Mouse (Mus musculus) cortical plate, adult 2 months (tissue): Measurements from ENCODE around the gene Lyz1. TPM values are rescaled to one million over a fixed set of nuclear protein-coding genes. Genes with fewer than 3 reads are reported as not detected.
"Not testable (repeated sequence)": the region's sequence is repeated elsewhere in the genome, so short reads cannot be mapped to it uniquely, and the experiment has no call there.

ENCODE experiments used
- H3K27ac ChIP-seq: fragments of 200-500 bp; 2 replicates; pipeline ENCODE4 v1.5.1; 2012; ENCODE audit warnings: low read length, control low read depth, inconsistent platforms; ENCODE audit not compliant: insufficient read depth
- H3K4me1 ChIP-seq: fragments of 200-500 bp; 2 replicates; pipeline ENCODE4 v1.6.1; 2011; ENCODE audit warnings: low read length; ENCODE audit not compliant: control insufficient read depth, insufficient read depth
- H3K4me3 ChIP-seq: fragments of 200-500 bp; 2 replicates; pipeline ENCODE4 v1.5.1; 2011; ENCODE audit warnings: mild to moderate bottlenecking, low read length, control low read depth; ENCODE audit not compliant: insufficient read depth
- CTCF ChIP-seq: fragments of 200-500 bp; IDR thresholded peaks from 2 replicates; pipeline ENCODE4 v1.5.1; 2011; ENCODE audit warnings: mild to moderate bottlenecking, control low read depth, low read length; ENCODE audit not compliant: insufficient read depth; ENCODE audit errors: extremely low read depth
- POLR2A ChIP-seq: fragments of 200-500 bp; IDR thresholded peaks from 2 replicates; pipeline ENCODE4 v1.6.1; 2011; ENCODE audit warnings: mild to moderate bottlenecking, low read length, control low read depth; ENCODE audit not compliant: insufficient read depth; ENCODE audit errors: extremely low read depth
- polyA plus RNA-seq: library from polyadenylated mRNA; depleted of rRNA; stranded (reverse); fragments of >200 nt; gene quantifications from 2 replicates; pipeline ENCODE4 v1.2.3, GENCODE M21; 2012; rRNA removed

Gene Lyz1
- polyA plus RNA-seq, 1 experiment, result 0.29 TPM

DNA sequence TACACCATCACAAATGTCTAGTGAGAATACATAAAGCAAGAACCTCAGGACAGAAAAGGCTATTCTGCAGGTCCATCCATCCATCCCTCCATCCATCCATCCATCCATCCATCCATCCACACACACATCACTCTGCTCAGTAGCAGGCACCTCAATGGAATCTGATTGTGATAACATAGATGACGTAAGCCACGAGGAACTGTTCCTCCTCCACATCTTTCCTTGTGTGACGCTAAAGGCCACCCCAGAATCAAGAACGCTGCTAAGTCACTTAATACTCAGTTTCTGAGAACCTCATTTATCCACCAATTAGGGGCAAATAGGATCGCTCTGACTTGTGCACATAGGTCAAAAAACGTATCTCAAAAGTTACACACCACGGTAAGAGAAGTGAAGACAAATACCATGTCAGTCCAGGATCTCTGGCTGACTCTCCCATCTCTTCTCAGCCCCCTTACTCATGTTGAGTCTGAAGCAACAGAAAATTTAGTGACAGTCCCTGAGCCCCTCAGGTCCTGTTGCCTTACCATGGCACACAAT, 11.2 kb downstream of the Lyz1 start:
- no peak overlapping the region for H3K27ac ChIP-seq
- no peaks in the 10 kb centered on the region for H3K4me1 ChIP-seq
- TF ChIP-seq CTCF (no peak), POLR2A (no peak)
- no peak overlapping the region for H3K4me3 ChIP-seq

DNA sequence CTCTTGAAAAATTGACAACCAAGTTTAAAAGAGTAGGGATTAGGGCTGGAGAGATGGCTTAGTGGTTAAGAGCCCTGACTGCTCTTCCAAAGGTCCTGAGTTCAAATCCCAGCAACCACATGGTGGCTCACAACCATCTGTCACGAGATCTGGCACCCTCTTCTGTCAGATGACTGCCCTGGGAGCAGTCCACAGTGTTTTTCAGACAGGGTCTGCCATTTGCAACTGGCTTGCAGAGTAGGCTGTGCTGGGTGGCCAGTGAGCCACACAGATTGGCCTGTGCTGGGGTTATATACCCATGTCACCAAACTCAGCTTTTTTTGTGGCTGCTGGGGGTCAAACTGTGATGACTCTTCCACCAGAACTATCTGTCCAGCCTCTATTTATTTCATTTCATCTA, 12.7 kb downstream of the Lyz1 start:
- TF ChIP-seq POLR2A, result no peak
- no peaks in the 10 kb centered on the region for H3K4me1 ChIP-seq
- no peak overlapping the region for H3K4me3 ChIP-seq
- H3K27ac ChIP-seq, result no peak overlapping the region

DNA sequence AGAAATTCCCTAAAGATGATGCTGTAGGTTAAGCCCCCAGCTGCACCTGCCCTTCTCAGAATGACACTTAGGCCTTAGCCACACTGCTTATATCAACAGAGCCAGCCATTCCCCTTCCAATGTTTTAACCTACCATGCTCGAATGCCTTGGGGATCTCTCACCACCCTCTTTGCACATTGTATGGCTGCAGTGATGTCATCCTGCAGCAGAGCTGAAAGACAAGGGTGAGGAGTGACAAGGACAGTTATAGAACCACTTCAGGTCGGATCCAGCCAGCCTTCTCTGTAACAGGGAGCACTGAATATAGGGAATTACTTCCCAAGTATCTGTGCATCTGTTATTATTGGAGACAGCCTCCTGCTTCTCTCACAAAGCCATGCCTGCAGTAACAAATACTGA, 14.2 kb downstream of the Lyz1 start:
- H3K27ac ChIP-seq, H3K4me3 ChIP-seq, H3K4me1 ChIP-seq: not testable (repeated sequence)

DNA sequence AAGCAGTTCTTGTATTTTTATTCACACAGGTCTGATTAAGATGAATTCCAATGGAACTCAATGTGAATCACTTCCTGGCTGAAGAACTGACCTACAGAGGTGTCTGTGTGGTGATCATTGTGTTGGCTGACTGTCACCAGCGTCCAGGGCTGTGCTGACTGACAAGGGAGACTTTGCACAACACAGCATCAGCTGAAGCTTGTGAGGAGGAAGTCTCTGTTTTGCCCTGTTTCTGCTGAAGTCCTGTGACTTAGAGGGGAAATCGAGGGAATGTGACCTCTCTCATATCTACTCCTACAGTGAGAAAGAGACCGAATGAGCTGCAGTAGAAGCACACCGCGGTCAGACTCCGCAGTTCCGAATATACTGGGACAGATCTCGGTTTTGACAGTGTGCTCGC, 14.9 kb downstream of the Lyz1 start:
- not testable (repeated sequence) for H3K27ac ChIP-seq, H3K4me3 ChIP-seq, H3K4me1 ChIP-seq

DNA sequence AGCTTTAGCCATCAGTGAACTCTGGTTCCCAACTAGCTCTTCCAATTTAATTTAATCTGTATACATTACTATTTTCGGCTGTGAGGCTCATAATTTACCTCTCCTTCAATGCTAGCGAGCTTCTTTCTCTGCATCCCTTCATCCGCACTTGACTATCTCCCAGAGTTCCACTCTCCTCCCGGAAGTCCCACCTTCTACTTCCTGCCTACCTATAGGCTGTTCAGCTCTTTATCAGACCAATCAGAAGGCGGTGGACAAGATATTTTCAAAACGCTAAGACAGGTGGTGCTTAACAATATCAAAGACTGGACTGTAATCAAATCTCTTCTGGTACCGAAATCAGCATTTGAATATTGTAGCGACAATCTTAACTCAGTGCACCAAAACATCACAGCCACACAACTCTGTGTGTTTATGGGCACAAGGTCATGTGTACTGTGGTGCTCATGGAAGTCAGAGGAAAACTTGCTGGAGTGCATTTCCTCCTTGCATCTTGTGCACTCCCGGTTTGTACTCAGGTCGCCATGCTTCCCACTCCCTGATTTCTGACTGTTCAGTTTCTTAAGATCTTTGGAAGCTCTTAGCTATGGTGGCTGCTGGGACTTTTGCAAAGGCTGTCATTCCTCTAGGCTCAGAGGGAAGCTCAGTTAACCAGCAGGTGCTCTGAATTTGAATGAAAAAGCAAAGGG, 16.8 kb downstream of the Lyz1 start:
- no peak overlapping the region for H3K27ac ChIP-seq
- TF ChIP-seq CTCF (no peak), POLR2A (no peak)
- no peaks in the 10 kb centered on the region for H3K4me1 ChIP-seq
- H3K4me3 ChIP-seq, result no peak overlapping the region

DNA sequence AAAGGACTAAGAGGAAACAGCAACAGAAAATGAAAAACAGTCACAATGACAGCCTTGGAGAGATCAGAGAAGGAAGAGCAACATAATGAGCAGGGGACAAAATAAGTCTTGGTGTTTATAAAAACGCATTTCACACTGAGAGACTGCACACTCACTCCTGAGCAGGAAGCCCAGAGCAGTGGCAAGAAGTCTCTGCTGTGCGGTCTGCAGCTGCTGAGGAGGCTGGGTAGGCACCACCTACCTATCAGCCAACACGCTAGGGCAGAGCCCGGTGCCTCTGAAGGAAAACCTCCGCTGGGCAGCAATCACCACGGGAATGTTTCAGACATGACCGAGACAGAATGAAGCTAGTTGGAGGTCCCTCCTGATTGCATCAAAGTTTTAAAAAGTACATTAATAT, 18.0 kb downstream of the Lyz1 start:
- not testable (repeated sequence) for H3K4me1 ChIP-seq, H3K4me3 ChIP-seq, H3K27ac ChIP-seq

DNA sequence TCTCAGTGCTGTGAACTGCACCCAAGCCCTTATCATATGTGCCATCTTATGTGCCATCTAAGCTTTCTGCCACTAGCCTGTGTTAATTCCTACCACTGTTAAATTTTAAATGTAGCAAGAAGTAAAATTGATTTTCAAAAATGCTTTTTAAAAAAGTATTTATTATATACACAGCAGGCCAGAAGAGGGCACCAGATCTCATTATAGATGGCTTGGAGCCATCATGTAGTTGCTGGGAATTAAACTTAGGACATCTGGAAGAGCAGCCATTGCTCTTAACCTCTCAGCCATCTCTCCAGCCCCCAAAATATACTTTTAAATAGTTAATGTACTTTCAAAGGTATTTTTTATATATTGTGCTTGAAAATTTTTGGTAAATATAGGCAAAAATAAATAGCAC, 20.6 kb downstream of the Lyz1 start:
- Histone ChIP-seq H3K4me1 (no peaks in the 10 kb centered on the region), H3K27ac (no peak overlapping the region), H3K4me3 (no peak overlapping the region)
- TF ChIP-seq POLR2A (no peak), CTCF (no peak)

DNA sequence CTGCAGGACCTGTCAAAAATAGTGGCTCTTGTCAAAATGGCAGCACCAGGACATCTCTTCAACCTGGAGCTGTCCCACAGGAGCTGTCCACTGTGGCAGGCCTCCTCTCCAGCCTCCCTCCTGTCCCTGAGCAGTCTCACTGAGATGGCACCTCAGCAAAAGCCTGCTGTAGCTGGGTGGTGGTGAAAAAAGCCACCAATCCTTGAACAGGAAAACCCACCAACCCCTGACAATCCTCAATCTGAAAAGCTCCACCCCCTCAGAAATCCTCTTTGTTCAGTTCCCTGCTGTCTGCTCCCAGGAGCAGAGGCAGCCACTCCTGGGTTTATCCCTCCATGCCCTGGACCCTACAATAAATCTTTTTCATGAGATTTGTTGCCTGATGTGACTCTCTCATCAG, 32.8 kb downstream of the Lyz1 start:
- no peak overlapping the region for H3K27ac ChIP-seq
- TF ChIP-seq CTCF (no peak), POLR2A (no peak)

DNA sequence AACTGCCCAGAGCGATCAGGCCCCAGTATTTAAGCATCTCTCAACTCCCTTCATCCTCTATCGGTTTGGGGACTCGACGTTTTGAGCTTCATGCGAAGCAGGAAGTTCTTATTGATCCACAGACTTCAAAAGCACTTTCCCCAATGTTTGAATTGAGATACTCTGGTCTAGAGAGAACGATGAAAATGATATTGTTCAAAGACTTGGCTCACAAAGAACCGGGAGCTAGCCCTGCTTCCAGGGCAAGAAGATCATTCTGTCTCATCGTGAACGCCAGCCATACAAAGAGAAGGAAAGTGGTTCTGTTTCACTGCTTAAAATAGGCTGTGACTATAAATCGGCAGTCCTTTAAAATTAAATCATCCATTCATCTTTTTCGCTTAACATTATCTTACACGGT, 54.1 kb downstream of the Lyz1 start, which contains the start of gene 9530003J23Rik:
Gene 9530003J23Rik (minus strand): TSS at position 101 of the 400 bp plus-strand sequence.
- Histone ChIP-seq H3K4me1 (no peaks in the 10 kb centered on the region), H3K27ac (no peak within 1 kb of the TSS), H3K4me3 (no peak within 1 kb of the TSS)
- TF ChIP-seq CTCF (no peak), POLR2A (no peak)

More for the DNA sequence above, 32.8 kb downstream of the Lyz1 start:
- H3K4me3 ChIP-seq, result no peak overlapping the region
- no peaks in the 10 kb centered on the region for H3K4me1 ChIP-seq

Other genes starting within 250 kb of the Lyz1 start
- gene Lrrc10, start 247.5 kb downstream of the Lyz1 start, polyA plus RNA-seq, result 0.19 and 0.32 TPM in 2 replicates
- 137 and 138 TPM in 2 replicates for gene Cct2, start 229.1 kb downstream of the Lyz1 start, polyA plus RNA-seq
- 34.9 and 35.9 TPM in 2 replicates for gene Frs2, start 144.3 kb downstream of the Lyz1 start, polyA plus RNA-seq
- gene Yeats4, start 68.4 kb downstream of the Lyz1 start, polyA plus RNA-seq, result 47.4 and 51.0 TPM in 2 replicates
- gene 9530003J23Rik, start 54.2 kb downstream of the Lyz1 start, polyA plus RNA-seq, result not detected in 2 replicates
- gene Lyz2, start 10.5 kb downstream of the Lyz1 start, polyA plus RNA-seq, result 14.5 and 15.3 TPM in 2 replicates
- 60.4 and 61.3 TPM in 2 replicates for gene Cpsf6, start 87.1 kb upstream of the Lyz1 start, polyA plus RNA-seq